Mouse (Mus musculus): Measurements from ENCODE around the gene Ube2u.

- TF ChIP-seq FLI1 (IDR thresholded peaks at IDR 0.05; ENCODE audit: low read length) (no peak), GATA1 (IDR thresholded peaks at IDR 0.05; ENCODE audit: borderline replicate concordance, low read length) (no peak)
Observed at GRCm38 (mm10) chr4:100446897-100447296, 31.8 kb upstream of the Ube2u start.

Data from megakaryocyte, embryonic 14.5 days (primary cell).